Mouse (Mus musculus) spleen, postnatal 14 days (tissue): ENCODE data around the gene Megf6.

ENCODE experiments used
- DNase-seq, 2 experiments: peaks; one replicate each; pipeline ENCODE4 v3.0.0; 2021 to 2022; ENCODE audit warnings: low spot score in 2 of 2

Gene Megf6

GRCm38 (mm10) chr4:154159961-154160537, 10.5 kb upstream of the Megf6 start:
- peak in 1 of 2 experiments; percentile 32 for DNase-seq

GRCm38 (mm10) chr4:154160538-154161390, 9.8 kb upstream of the Megf6 start, which contains the start of gene Tprgl:
Gene Tprgl, minus strand, starts transcription at chr4:154160666.
- peak; percentile 97 for DNase-seq

- peak; percentile 49 to 75 for DNase-seq
These were observed 7.2 kb upstream of the Megf6 start for GRCm38 (mm10) chr4:154163296-154163695.

GRCm38 (mm10) chr4:154167053-154167452, 3.5 kb upstream of the Megf6 start:
- DNase-seq: peak in 1 of 2 experiments; percentile 59

- no peak for DNase-seq
These were observed 509 bp upstream of the Megf6 start for GRCm38 (mm10) chr4:154170021-154170420.

GRCm38 (mm10) chr4:154171151-154171930, 811 bp downstream of the Megf6 start:
- DNase-seq: no peak

- no peak for DNase-seq
These were observed 1.5 kb downstream of the Megf6 start for GRCm38 (mm10) chr4:154171931-154172604.

GRCm38 (mm10) chr4:154177257-154177656, 6.7 kb downstream of the Megf6 start:
- no peak for DNase-seq

GRCm38 (mm10) chr4:154181001-154181400, 10.5 kb downstream of the Megf6 start:
- DNase-seq: no peak

GRCm38 (mm10) chr4:154183566-154183965, 13.0 kb downstream of the Megf6 start:
- no peak for DNase-seq

GRCm38 (mm10) chr4:154185001-154185400, 14.5 kb downstream of the Megf6 start:
- DNase-seq: no peak

- no peak for DNase-seq
These were observed 15.5 kb downstream of the Megf6 start for GRCm38 (mm10) chr4:154186002-154186537.

GRCm38 (mm10) chr4:154188948-154189347, 18.4 kb downstream of the Megf6 start:
- no peak for DNase-seq

- DNase-seq: no peak
These were observed 27.4 kb downstream of the Megf6 start for GRCm38 (mm10) chr4:154197961-154198360.

GRCm38 (mm10) chr4:154198377-154198961, 27.9 kb downstream of the Megf6 start:
- DNase-seq: no peak

GRCm38 (mm10) chr4:154201511-154201910, 31.0 kb downstream of the Megf6 start:
- DNase-seq: no peak

GRCm38 (mm10) chr4:154204532-154204931, 34.0 kb downstream of the Megf6 start:
- DNase-seq: no peak

GRCm38 (mm10) chr4:154205392-154205791, 34.9 kb downstream of the Megf6 start:
- no peak for DNase-seq

- peak; percentile 16 to 38 for DNase-seq
These were observed 36.7 kb downstream of the Megf6 start for GRCm38 (mm10) chr4:154207261-154207660.

- no peak for DNase-seq
These were observed 38.5 kb downstream of the Megf6 start for GRCm38 (mm10) chr4:154209054-154209453.

- DNase-seq: no peak
These were observed 39.3 kb downstream of the Megf6 start for GRCm38 (mm10) chr4:154209825-154210224.
